Mouse (Mus musculus): ENCODE measurements around the gene Iqcn.

The Iqcn gene

DNA sequence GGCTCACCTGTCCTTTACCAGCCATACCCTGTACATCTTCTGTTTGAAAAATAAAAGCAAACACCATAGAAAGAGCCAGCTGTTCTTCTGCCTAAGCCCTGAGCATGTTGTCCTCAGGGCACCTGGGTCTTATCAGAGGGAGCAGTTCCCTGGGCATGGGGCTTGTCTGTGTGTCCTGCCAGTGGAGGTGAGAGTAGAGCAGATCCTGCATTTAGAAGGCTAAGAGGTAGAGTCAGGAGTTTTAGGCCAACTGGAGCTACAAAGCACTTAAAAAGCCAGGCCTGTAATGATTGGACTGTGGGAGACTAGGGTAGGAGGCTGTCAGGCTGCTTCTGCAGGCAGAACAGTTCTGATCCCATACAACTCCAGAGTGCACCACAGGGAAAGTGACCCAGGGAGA, 24.6 kb upstream of the Iqcn start:
- DNase-seq (ENCODE audit: low spot score in 2 of 2), result no peak

DNA sequence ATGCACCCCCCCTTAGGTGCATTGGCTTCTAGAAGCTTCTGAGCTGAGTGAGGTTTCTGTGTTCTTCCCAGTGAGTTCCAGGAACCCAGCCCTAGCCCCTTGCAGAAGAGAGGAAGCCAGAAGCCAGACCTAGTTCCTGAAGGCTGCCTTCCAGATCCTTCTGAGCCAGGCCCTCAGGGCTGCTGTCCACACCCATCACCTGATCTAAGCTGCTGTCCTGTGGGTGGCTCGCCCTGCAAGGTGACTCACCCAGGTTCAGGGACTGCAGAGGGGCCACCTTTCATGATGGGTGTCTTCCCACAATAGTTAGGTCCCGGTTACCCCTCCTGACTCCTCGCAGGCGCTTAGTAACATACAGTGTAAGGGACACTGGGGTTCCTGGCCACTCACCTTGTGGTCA, 23.9 kb upstream of the Iqcn start:
- DNase-seq (ENCODE audit: low spot score in 2 of 2), result no peak

GRCm38 (mm10) chr8:70680039-70680438, 23.2 kb upstream of the Iqcn start:
- DNase-seq (ENCODE audit: low spot score in 2 of 2), result no peak

- no peak for DNase-seq (ENCODE audit: low spot score in 2 of 2)
Measured at GRCm38 (mm10) chr8:70681410-70681809, 21.8 kb upstream of the Iqcn start.

GRCm38 (mm10) chr8:70682193-70682592, 21.1 kb upstream of the Iqcn start:
- DNase-seq (ENCODE audit: low spot score in 2 of 2), result no peak

DNA sequence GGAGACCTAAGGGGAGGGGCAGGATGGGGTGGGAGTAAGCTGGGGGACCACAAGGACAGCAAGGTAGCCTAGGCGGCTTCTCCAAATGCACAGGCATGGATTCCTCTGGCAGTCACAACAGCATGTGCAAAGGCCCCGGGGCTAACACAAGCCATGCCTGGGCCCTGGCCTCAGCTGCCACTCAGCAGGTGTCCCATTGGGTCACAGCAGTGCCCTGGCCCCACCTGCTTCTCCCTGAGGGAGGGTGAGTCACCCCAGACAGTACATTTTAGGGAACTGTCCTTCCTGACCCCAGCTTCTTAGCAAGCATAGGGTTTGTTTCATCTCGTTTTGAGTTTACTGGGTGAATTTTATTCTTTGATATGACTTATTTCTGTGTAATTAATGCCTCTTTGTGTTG, 20.6 kb upstream of the Iqcn start:
- DNase-seq (ENCODE audit: low spot score in 2 of 2), result no peak

DNA sequence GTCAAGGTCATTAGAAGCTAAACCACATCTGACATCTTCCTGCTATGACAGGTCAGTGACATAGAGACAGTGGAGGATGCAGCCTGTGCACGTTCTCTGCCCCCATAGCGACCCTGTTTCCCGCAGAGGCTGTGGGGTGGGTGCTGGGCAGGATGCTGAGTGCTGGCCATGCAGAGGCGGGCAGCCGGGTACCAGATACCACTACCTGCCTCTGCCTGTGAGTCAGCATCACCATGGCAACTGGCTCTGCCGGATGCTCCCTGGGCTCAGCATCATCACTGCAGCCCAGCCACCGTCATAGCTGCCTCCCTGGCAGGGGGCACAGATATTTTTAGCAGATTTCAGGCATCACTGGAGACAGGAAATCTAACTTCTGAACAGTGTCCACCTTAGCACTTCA, 19.0 kb upstream of the Iqcn start:
- no peak for DNase-seq (ENCODE audit: low spot score in 2 of 2)

DNA sequence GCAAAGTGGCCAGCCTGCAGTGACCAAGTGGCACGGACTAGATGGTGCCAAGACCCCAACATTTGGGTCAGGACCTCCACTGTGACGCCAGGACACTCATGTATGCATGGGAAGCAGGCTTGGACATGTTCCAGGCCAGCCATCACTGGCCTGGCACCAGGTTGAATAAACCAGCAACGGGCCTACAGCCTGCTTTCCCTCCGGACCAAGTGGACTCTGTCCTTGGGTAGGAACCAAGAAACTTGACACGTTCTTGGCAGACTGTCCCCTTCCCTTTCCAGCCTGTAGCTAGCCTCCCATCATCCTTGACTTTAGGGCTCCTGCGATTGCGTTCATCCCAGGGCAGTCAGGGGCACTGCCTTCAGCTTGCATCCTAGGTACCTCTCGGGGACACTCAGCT, 15.7 kb upstream of the Iqcn start:
- no peak for DNase-seq (ENCODE audit: low spot score in 2 of 2)

GRCm38 (mm10) chr8:70688136-70688535, 15.1 kb upstream of the Iqcn start:
- no peak for DNase-seq (ENCODE audit: low spot score in 2 of 2)

GRCm38 (mm10) chr8:70689892-70690390, 13.3 kb upstream of the Iqcn start:
- no peak for DNase-seq (ENCODE audit: low spot score in 2 of 2)

- DNase-seq (ENCODE audit: low spot score in 2 of 2), result no peak
Measured at GRCm38 (mm10) chr8:70691230-70691629, 12.0 kb upstream of the Iqcn start.

GRCm38 (mm10) chr8:70691727-70692231, 11.5 kb upstream of the Iqcn start:
- no peak for DNase-seq (ENCODE audit: low spot score in 2 of 2)

- no peak for DNase-seq (ENCODE audit: low spot score in 2 of 2)
Measured at GRCm38 (mm10) chr8:70693636-70694035, 9.6 kb upstream of the Iqcn start.

- DNase-seq (ENCODE audit: low spot score in 2 of 2), result peak; percentile 79 to 82
Measured at GRCm38 (mm10) chr8:70695318-70696018, 7.8 kb upstream of the Iqcn start.

DNA sequence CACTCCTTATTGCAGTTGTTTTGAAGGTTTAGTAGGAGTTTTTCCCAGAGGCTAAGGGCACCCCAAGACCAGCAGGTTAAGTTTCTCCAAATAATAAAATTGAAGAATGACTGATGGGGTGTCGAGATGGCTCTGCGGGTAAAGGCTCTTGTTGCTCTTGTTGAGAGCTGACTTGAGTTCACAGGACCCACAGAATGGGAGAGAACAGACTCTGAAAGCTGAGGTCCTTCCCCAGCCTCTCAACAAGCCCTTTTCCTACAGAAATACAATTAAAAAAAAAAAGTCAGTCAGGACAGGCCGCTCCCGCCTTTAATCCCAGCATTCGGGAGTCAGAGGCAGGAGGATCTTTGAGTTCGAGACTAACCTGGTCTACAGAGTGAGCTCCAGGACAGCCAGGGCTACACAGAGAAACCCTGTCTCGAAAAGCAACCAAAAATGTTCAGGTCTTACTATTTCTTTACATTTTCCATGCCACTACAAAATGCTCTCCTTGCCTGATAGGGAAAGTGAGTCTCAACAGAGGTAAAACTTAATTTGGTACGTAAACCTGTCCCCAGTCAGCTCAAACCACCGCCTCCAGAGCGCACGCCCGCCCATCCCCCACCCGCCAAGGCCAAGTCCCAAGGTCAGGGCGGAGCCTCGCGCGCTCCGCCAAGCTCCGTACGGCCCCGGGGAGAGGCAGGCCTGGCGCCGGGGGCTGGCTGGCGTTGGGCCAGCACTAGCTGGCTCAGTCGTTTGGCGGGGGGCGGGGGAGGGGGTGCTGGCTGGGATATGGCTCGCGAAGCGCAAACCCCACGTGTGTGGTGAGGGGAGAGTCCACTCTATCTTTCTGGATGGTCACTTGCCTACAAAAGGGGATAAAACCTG, 7.0 kb upstream of the Iqcn start:
- DNase-seq (ENCODE audit: low spot score in 2 of 2), result peak; percentile 75 to 84

DNA sequence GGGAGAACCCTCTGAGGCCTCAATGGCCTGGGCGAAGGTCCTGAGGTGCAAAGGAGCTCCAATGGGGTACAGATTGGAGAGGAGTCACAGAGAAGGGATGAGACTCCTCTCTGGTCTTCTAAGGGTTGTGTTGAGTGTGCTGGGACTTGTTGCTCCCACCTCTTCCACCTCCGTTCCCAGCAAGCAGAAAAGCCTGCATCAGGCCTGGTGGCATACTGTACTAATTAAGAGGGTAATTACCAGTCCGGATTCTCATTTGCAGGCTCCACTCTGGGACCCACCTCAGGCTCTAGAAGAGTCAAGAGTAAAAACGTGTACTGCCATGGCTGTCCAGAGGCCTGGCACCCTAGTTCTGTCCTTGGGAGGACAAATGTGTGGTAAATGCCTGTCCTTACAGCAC, 6.3 kb upstream of the Iqcn start:
- no peak for DNase-seq (ENCODE audit: low spot score in 2 of 2)

GRCm38 (mm10) chr8:70697366-70698250, 5.6 kb upstream of the Iqcn start:
- DNase-seq (ENCODE audit: low spot score in 2 of 2), result no peak

DNA sequence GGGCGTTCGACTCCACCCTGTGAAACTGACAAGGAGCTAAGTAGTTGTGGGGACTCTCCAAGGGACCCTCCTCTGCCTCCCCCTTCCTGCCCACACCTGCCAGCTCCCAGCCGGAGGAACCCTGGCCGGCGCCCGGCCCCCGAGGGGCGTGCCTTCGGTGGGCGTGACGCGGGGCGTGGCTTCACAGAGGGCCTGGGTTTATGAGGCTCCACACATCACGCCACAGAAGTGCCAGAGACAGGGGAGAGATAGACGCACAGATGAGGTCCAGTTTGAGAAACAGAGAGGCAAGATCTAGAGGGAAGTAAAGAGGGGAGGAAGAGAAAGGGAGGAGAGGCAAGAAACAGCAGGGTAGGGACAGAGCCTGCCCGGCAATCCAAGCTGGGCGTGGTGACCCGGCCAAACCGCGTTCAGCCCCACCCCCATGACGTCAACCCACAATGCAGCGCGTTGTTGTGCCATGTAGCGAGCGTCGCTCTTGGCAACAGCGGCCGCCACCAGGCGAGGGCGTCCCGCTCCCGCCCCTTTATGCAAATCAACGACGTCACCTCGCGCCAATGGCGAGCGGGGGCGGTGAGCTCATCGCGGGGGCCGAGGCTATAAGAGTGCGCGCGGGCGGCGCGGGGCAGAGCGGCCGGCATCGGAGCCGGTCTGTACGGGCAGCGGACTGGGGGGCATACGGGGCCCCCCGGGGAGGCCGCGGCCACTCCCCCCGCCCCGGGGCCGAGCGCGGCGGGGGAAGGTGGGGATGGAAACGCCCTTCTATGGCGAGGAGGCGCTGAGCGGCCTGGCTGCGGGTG, 4.7 kb upstream of the Iqcn start, which contains the start of gene Jund:
Jund (plus strand) TSS at position 640 of the 800 bp plus-strand sequence.
- peak; percentile 100 for DNase-seq (ENCODE audit: low spot score in 2 of 2)

DNA sequence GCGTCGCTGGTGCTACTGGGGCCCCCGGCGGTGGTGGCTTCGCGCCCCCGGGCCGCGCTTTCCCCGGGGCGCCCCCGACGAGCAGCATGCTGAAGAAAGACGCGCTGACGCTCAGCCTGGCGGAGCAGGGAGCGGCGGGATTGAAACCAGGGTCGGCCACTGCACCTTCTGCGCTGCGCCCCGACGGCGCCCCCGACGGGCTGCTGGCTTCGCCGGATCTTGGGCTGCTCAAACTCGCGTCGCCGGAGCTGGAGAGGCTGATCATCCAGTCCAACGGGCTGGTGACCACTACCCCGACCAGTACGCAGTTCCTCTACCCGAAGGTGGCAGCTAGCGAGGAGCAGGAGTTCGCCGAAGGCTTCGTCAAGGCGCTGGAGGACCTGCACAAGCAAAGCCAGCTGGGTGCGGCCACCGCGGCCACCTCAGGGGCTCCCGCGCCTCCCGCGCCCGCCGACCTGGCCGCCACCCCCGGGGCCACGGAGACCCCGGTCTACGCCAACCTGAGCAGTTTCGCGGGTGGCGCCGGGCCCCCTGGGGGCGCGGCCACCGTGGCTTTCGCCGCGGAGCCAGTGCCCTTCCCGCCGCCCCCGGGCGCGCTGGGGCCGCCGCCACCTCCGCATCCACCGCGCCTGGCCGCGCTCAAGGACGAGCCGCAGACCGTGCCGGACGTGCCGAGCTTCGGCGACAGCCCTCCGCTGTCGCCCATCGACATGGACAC, 4.0 kb upstream of the Iqcn start:
- DNase-seq (ENCODE audit: low spot score in 2 of 2), result peak; percentile 69 to 73
